Mouse (Mus musculus) kidney, adult 2 months (tissue): ENCODE measurements at regions not wholly inside any gene's neighbourhood (a gene's known extent, or its start where the extent isn't known, plus 50 kb on each side); places are given as distances from the start of the nearest gene placed in this dataset.

ENCODE experiments used
- CTCF ChIP-seq: fragments of 200-500 bp; conservative IDR thresholded peaks from 2 replicates; pipeline ENCODE4 v1.5.1; 2011; ENCODE audit warnings: low read depth, mild to moderate bottlenecking, control low read depth, low read length, moderate library complexity, mixed read lengths; ENCODE audit not compliant: insufficient read depth, insufficient read length
- POLR2A ChIP-seq: fragments of 200-500 bp; IDR thresholded peaks from one replicate; pipeline ENCODE4 v1.6.1; 2011; ENCODE audit warnings: low read depth, low read length, control low read depth

DNA sequence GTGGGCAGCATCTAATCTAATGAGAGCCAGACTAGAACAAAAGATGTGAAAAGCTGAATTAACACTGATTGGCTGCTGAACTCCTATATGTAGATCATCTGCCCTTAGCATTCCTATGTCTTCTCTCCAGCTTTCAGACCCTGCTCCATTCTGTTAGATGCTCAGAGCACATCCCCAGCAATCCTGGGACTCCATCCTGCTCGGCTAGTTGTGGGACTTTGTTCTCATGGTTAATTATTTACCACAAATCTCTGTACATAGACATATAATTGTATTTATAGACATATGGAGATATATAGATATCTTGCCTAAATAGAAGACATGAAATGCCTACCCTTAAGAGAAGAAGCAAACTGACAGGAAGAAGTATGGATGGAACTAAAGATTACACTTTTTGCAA is 55.5 kb upstream of the Rc3h1 start:
- TF ChIP-seq CTCF (no peak), POLR2A (no peak)
